Mouse (Mus musculus) brain, embryonic 14.5 days (tissue): ENCODE results near the gene Wdr83os.

ENCODE experiments used
- CTCF ChIP-seq: fragments of 200-500 bp; IDR thresholded peaks from 2 replicates; pipeline ENCODE4 v1.5.1; 2012; ENCODE audit warnings: inconsistent platforms, mild to moderate bottlenecking, moderate library complexity, borderline replicate concordance; ENCODE audit not compliant: insufficient read depth, insufficient read length; ENCODE audit errors: extremely low read depth
- POLR2A ChIP-seq: fragments of 200-500 bp; IDR thresholded peaks from 2 replicates; pipeline ENCODE4 v1.6.1; 2012; ENCODE audit warnings: mild to moderate bottlenecking, inconsistent platforms, borderline replicate concordance; ENCODE audit not compliant: poor library complexity, insufficient read depth, insufficient read length, severe bottlenecking; ENCODE audit errors: extremely low read depth

GRCm38 (mm10) chr8:85043619-85044018 lies 36.9 kb upstream of the Wdr83os start:
- no peak for TF ChIP-seq CTCF
- TF ChIP-seq POLR2A: no peak
